Mouse (Mus musculus) neural tube, embryonic 12.5 days (tissue): Measurements from ENCODE around the gene Wipi2. TPM values are rescaled to one million over a fixed set of nuclear protein-coding genes. Genes with fewer than 3 reads are reported as not detected.

Experiments used
- ATAC-seq: fragments of 200-750 bp; cut with Nextera tagmentation; 2 replicates; pipeline ENCODE4 v1.8.0; 2017; ENCODE audit warnings: low read depth, mild to moderate bottlenecking, moderate TSS enrichment, moderate library complexity; ENCODE audit not compliant: low FRiP score
- H3K27ac ChIP-seq: fragments of 300-500 bp; sonication (generic); 2 replicates; pipeline ENCODE4 v1.5.1; 2016
- H3K27me3 ChIP-seq: fragments of 300-500 bp; sonication (generic); replicated peaks from 2 replicates; pipeline ENCODE4 v1.6.1; 2016; ENCODE audit warnings: mild to moderate bottlenecking
- H3K36me3 ChIP-seq: fragments of 300-500 bp; sonication (generic); 2 replicates; pipeline ENCODE4 v1.6.1; 2016; ENCODE audit warnings: mild to moderate bottlenecking
- H3K4me1 ChIP-seq: fragments of 300-500 bp; sonication (generic); 2 replicates; pipeline ENCODE4 v1.6.1; 2016
- H3K4me2 ChIP-seq: fragments of 300-500 bp; sonication (generic); replicated peaks from 2 replicates; pipeline ENCODE4 v1.6.1; 2016; ENCODE audit warnings: mild to moderate bottlenecking
- H3K4me3 ChIP-seq: fragments of 300-500 bp; sonication (generic); 2 replicates; pipeline ENCODE4 v1.5.1; 2016
- H3K9ac ChIP-seq: fragments of 300-500 bp; sonication (generic); 2 replicates; pipeline ENCODE4 v1.6.1; 2016; ENCODE audit warnings: mild to moderate bottlenecking
- H3K9me3 ChIP-seq: fragments of 300-500 bp; sonication (generic); 2 replicates; pipeline ENCODE4 v1.6.1; 2016; ENCODE audit warnings: mild to moderate bottlenecking
- WGBS: fragments of 180-500 bp; shearing (Covaris S2); methylation state at CpG from one replicate; pipeline ENCODE4 v1.1.7; 2016; 5-methylcytosine and 5-hydroxymethylcytosine counted together
- polyA plus RNA-seq: library from polyadenylated mRNA; unstranded; fragments of >200 nt; fragmentation: Nextera tagmentation; extraction: Ambion mirVana; gene quantifications from 2 replicates; pipeline ENCODE4 v1.2.1, GENCODE M21; 2016

Wipi2 gene
- polyA plus RNA-seq, 1 experiment from 2014 or later = 58.1 TPM

DNA sequence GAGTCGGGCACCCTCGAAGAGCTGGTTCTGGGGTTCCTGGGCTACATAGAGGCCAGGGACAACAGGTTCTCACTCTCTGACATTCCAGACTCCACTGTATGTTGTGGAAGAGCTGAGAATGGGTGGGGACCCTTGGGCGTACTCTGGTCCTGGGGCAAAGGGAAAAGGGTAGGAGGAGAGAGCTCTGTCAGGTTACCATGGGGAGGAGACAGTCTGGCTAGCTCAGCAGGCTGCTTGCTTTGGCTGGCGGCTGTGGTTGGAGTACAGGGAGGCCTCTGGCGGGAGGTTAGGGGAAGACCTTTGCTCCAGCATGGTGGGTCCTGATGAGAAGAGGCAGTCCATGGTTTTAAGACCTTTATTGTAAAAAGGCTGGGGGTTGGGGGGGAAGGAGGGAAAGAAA is 12.6 kb downstream of the Wipi2 start:
- Histone ChIP-seq H3K9ac (no peak overlapping the region), H3K9me3 (no peaks in the 10 kb centered on the region), H3K27ac (no peak overlapping the region), H3K4me1 (no peaks in the 10 kb centered on the region), H3K4me2 (no peak overlapping the region), H3K27me3 (no peaks in the 10 kb centered on the region), H3K36me3 (peaks cover 35% of the 10 kb centered on the region), H3K4me3 (no peak overlapping the region)
- WGBS = 89% methylated on average over 5 of the region's 5 CpGs
- no peak for ATAC-seq

DNA sequence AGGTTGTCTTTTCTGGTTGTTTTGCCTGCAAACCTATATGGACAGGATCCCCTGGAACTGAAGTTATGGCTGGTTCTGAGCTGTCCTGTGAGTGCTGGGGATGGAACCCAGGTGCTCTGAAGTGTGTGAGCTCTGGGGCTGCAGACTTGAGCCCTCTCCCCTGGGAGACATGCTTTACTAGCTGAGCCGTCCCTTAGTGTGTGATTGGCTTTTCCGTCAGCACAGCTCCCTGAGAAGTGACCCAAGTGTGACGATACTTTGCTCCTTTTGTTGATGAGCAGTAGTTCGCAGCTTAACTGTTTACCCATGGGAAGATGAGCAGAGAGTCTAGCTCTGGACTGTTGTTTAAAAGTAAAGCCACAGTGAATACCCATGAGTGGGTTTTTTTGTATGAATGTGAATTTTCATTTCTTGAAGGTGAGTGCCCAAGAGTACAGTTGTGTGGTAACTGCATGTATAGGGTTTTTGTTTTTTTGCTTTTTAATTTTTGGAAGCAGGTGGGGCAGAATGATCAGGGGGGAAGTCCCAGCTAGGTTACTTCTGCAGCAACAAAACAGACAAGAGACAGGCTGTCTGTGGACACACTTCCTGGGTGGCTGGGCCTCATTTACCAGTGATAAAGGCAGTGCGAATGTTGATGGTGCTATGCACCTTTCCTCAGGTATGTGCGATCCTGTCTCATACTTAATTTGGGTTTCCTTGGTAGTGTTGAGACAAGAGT is 14.0 kb downstream of the Wipi2 start:
- 78% methylated on average over 6 of the region's 6 CpGs for WGBS
- H3K4me1 ChIP-seq = no peaks in the 10 kb centered on the region
- no peak overlapping the region for H3K4me2 ChIP-seq
- no peak overlapping the region for H3K4me3 ChIP-seq
- no peak for ATAC-seq
- no peaks in the 10 kb centered on the region for H3K9me3 ChIP-seq
- peaks cover 39% of the 10 kb centered on the region for H3K36me3 ChIP-seq
- no peak overlapping the region for H3K9ac ChIP-seq
- no peaks in the 10 kb centered on the region for H3K27me3 ChIP-seq
- no peak overlapping the region for H3K27ac ChIP-seq

DNA sequence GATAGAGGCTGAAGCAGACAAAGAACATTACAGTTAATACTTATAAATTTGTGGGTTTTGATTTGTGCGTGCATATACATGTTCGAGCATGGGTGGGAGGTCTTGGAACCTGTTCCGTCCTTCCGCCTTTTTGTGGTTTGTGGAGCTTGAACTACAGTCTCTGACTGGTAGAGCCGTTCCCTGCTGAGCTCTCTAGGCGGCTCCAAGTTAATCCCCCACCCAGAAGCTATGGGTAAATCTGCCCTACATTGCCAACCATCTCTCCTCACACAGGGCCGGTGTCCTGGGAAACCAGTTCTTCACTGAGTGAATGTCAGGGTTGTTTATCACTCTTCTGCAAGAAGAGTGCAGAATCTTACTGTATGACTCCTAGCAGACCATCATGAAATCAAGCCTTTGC is 20.7 kb downstream of the Wipi2 start:
- Histone ChIP-seq H3K27me3 (no peaks in the 10 kb centered on the region), H3K4me3 (no peak overlapping the region), H3K9ac (no peak overlapping the region), H3K36me3 (peaks cover 8% of the 10 kb centered on the region; the same call in 1 of the 2 replicates), H3K9me3 (no peaks in the 10 kb centered on the region), H3K27ac (no peak overlapping the region), H3K4me1 (peaks cover 20% of the 10 kb centered on the region), H3K4me2 (no peak overlapping the region)
- 85% methylated on average over 7 of the region's 7 CpGs for WGBS
- ATAC-seq = no peak

DNA sequence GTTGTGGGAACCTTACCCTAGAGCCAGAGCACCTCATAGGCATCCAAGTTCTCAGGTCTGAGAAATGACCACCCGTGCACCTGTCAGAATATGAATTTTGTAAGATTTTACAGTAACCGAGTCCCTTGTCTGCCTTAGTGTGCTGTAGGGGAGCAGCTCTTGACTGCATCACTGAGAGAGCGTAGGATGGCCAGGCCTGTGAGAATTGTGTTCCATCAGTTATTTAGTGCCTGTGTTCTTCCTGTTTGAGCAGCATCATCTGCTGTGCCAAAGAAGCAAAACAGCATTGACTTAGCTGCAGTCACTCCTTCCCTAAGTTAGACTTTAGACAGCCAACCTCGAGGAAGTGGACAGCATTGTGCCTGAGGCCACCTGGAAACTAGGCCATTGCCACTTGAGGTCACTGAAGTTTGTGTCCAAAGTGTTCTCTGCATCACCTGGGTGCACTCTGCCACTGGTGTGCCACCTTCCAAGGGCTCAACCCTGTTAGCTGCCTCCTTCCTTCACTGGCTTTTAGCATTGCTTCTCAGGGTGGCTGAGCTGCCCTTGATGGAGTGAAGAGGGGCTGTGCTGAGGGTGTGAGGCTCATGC is 22.1 kb downstream of the Wipi2 start:
- 89% methylated on average over 4 of the region's 4 CpGs for WGBS
- ATAC-seq = no peak
- H3K4me2 ChIP-seq = no peak overlapping the region
- peaks cover 20% of the 10 kb centered on the region for H3K4me1 ChIP-seq
- no peak overlapping the region for H3K9ac ChIP-seq
- H3K27me3 ChIP-seq = no peaks in the 10 kb centered on the region
- peaks cover 4% of the 10 kb centered on the region; the same call in 1 of the 2 replicates for H3K36me3 ChIP-seq
- H3K9me3 ChIP-seq = no peaks in the 10 kb centered on the region
- H3K4me3 ChIP-seq = no peak overlapping the region
- H3K27ac ChIP-seq = no peak overlapping the region

DNA sequence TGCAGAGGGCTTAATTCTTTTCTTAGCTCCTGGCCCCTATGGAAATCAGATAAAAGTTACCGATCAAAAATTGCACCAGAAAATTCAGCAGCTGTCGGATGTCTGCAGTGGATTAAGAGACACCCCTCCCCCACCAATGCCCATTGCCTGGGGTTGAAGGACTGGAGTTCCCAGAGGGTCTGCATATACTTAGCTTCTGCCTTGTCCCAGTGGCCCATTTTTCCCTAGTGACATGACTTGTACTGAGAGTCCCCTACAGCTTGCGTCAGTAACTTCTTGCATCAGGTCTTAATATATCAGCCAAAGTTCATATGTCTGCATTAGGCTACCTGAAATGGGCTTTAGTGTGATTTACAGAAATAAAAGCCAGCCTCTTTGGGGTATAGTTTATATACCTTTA is 22.9 kb downstream of the Wipi2 start:
- no peak overlapping the region for H3K27ac ChIP-seq
- ATAC-seq = no peak
- H3K9me3 ChIP-seq = no peaks in the 10 kb centered on the region
- no peak overlapping the region for H3K4me3 ChIP-seq
- no peaks in the 10 kb centered on the region for H3K27me3 ChIP-seq
- H3K36me3 ChIP-seq = peaks cover 4% of the 10 kb centered on the region; the same call in 1 of the 2 replicates
- H3K4me2 ChIP-seq = no peak overlapping the region
- 63% methylated on average over 3 of the region's 3 CpGs for WGBS
- no peak overlapping the region for H3K9ac ChIP-seq
- peaks cover 20% of the 10 kb centered on the region for H3K4me1 ChIP-seq

DNA sequence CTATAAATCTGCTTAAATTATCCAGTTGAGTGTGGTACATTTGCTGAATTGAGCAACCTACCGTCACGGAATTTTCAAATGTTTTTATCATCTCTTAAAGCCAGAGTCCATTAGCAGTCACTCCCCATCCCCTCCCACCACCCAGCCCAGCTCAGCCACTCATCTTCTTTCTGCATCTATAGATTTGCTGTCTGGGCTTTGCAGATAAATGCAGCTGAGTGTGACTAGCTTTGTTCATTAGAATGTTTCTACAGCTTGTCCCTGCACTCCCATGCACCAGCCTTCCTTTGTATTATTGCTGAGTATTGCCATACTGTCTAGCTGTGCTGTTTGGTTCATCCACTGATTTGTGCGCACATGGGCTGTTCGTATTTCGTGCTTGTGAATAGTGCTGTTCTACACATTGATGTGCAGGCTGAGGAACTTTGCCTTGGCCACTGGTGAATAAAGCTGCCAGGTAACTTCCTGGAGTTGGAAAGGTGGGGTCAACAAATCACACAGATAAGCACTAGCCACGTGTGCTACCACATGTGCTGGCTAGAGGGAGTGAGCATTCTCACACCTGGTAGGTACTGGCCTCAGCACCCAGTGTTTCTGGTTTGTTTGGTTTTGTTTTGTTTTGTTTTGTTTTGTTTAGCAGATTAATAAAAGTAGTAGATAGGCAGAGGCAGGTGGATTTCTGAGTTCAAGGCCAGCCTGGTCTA is 23.4 kb downstream of the Wipi2 start:
- 69% methylated on average over 6 of the region's 6 CpGs for WGBS
- Histone ChIP-seq H3K4me3 (no peak overlapping the region), H3K9me3 (no peaks in the 10 kb centered on the region), H3K27me3 (no peaks in the 10 kb centered on the region), H3K9ac (no peak overlapping the region), H3K27ac (no peak overlapping the region), H3K4me1 (peaks cover 20% of the 10 kb centered on the region), H3K4me2 (no peak overlapping the region), H3K36me3 (peaks cover 6% of the 10 kb centered on the region)
- no peak for ATAC-seq

DNA sequence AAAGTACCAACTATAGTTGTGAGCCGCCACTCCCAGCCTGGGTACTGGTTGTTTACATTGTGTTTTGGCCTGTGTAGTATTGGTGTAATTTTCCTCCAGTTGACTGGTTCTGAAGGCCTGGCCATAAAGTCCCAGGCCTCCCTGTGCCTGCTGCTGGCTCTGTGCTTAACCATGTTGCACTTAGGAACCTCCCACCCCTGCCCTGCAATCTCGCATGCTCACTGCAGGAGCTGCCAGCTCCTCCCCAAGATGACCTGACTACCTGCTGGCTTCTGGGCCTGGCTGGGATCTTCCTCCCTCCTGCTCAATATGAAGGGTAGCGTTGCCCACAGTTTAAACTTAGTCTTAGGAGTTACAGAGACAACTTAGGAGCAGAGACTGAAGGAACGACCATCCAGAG is 24.8 kb downstream of the Wipi2 start:
- Histone ChIP-seq H3K9ac (no peak overlapping the region), H3K4me3 (no peak overlapping the region), H3K9me3 (no peaks in the 10 kb centered on the region), H3K27ac (no peak overlapping the region), H3K27me3 (no peaks in the 10 kb centered on the region), H3K4me1 (peaks cover 20% of the 10 kb centered on the region), H3K4me2 (no peak overlapping the region), H3K36me3 (peaks cover 17% of the 10 kb centered on the region)
- ATAC-seq = no peak
- 54% methylated on average over 4 of the region's 4 CpGs for WGBS

DNA sequence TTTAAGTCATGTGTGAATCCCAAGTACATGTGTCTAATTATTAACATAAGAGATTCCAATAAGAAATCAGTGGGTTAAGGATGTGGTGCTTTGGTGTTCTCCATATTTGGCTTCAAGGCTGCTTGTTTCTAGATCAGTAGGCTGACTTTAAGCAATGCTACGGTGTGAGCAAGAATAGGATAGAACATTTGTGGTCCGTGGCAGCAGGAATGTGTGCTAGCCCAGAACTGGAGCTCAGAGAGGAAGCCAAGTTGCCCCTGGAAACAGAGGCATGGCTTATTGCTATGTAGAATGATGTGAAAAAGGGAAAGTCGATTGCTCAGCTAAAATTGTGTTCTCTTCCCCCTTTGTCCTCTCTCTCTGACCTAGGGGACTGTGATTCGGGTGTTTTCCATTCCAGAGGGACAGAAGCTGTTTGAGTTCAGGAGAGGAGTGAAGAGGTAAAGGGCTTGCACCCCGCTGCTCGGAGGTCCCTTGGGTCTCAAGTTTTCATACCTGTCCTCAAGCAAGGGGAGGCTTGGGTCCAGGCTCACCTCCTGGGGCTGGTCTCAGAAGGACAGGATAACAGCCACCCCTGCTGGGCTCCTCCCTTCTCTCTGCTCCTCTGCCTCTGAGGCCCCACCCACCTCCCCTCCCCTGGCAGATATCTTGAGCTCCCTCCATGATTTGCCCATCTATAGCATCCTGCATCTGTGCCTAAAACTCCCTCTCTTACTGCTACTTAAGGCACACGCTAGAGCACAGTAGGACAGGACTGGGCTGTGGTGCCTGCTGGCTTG is 33.3 kb downstream of the Wipi2 start:
- Histone ChIP-seq H3K9me3 (no peaks in the 10 kb centered on the region), H3K4me2 (no peak overlapping the region), H3K27me3 (no peaks in the 10 kb centered on the region), H3K4me3 (no peak overlapping the region), H3K36me3 (peaks cover 94% of the 10 kb centered on the region), H3K9ac (no peak overlapping the region), H3K27ac (no peak overlapping the region), H3K4me1 (no peaks in the 10 kb centered on the region)
- 89% methylated on average over 7 of the region's 7 CpGs for WGBS
- ATAC-seq = no peak

DNA sequence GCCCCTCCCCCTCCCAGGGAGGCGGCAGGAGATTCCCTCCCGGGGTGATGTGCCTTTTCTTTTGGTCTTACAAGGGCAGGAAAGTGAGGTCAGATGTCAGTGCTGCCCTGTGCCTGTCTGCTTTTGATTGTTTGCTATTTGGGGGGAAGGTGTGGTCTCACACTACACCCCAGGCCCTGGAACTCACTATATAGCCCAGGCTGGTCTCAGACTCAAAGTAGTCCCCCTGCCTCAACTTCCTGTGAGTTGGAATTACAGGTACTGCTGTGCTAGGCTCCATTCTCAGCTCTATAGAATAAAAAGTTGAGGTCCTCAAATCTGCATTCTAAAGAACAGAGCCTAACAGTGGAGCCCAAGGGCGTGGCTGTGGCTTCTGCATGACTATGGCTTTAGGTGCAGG is 40.4 kb downstream of the Wipi2 start:
- no peak overlapping the region for H3K27ac ChIP-seq
- peaks cover 66% of the 10 kb centered on the region for H3K36me3 ChIP-seq
- H3K4me3 ChIP-seq = no peak overlapping the region
- no peaks in the 10 kb centered on the region for H3K9me3 ChIP-seq
- H3K4me1 ChIP-seq = no peaks in the 10 kb centered on the region
- no peak for ATAC-seq
- no peak overlapping the region for H3K9ac ChIP-seq
- no peak overlapping the region for H3K4me2 ChIP-seq
- H3K27me3 ChIP-seq = no peaks in the 10 kb centered on the region
- WGBS = 39% methylated on average over 3 of the region's 3 CpGs

DNA sequence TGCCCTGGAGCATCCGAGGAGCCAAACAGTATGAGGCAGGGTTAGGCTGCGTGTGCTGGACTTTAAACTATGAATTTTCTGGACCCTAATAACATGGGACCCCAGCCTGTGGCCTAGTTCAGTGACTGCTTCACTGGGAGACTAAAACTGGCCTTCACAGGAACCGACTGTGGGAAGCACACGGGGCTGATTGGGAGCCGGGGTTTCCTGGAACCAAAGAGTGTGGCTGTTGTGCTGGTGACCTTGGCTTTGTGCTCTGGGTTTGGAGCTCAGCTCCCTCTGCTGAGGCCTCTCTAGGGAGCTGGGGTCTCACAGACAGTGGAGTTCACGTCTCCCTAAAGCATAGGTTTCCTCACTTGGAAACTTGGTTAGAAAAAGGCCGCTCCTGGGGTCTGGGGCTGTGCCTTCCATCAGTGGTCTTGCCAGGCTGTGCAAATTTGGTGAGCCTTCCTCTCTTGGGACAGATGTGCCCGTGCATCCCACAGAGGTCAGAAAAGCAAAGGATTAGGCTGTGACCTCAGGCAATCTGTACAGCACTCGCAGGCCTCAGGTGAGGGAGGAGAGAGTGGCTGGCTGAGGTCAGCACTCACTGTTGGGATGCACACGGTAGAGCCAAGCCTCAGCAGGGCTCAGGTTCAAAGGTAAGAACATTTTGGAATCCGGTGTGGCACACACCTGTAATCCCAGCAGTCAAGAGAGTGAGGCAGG is 41.2 kb downstream of the Wipi2 start:
- Histone ChIP-seq H3K4me1 (0 out of 2 replicates have a peak, but pooled peaks cover 3% of the 10 kb centered on the region), H3K4me3 (no peak overlapping the region), H3K27ac (no peak overlapping the region), H3K36me3 (peaks cover 59% of the 10 kb centered on the region), H3K27me3 (no peaks in the 10 kb centered on the region), H3K9me3 (no peaks in the 10 kb centered on the region), H3K4me2 (no peak overlapping the region), H3K9ac (no peak overlapping the region)
- ATAC-seq = no peak
- WGBS = 90% methylated on average over 11 of the region's 11 CpGs

DNA sequence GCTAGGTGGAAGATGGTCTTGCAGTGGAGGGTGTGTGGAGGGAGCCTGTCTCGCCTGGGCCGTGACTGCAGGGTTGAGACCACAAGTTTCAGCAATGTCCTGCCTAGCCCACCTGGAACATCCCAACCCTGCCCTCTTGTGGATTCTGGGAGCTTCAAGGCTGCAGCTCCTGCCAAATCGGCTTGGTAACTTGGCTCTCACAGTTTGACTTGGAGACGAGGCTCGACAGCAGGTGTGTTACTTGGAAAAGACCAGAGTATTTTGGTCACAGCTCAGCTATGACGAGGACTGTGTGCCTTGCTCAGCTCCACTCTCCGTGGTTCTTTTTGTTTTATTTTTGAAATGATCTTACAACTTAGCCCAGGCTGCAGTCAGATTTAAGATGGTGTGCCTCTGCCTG is 42.2 kb downstream of the Wipi2 start:
- no peak overlapping the region for H3K9ac ChIP-seq
- WGBS = 84% methylated on average over 7 of the region's 7 CpGs
- no peak for ATAC-seq
- no peak overlapping the region for H3K4me3 ChIP-seq
- H3K27ac ChIP-seq = no peak overlapping the region
- no peaks in the 10 kb centered on the region for H3K27me3 ChIP-seq
- no peaks in the 10 kb centered on the region for H3K9me3 ChIP-seq
- 0 out of 2 replicates have a peak, but pooled peaks cover 6% of the 10 kb centered on the region for H3K4me1 ChIP-seq
- H3K4me2 ChIP-seq = no peak overlapping the region
- peaks cover 49% of the 10 kb centered on the region for H3K36me3 ChIP-seq
